Mouse (Mus musculus) T-helper 1 cell (primary cell): Measurements from ENCODE around the gene Fancf.

ENCODE experiments used
- in situ Hi-C: fragments of 300-600 bp; cut with MboI, MseI; formaldehyde crosslinking; loops from one replicate; pipeline ENCODE4 v1.15.1; 2025; ENCODE audit warnings: high pct_unique_total_duplicates

The Fancf gene

GRCm38 (mm10) chr7:51862097-51862492, at the start of gene Fancf:
Gene Fancf, minus strand, starts transcription at chr7:51862267.
- in situ Hi-C loops = no loop called here

- in situ Hi-C loops = no loop called here
Measured at GRCm38 (mm10) chr7:51899066-51899465, 37.0 kb upstream of the Fancf start.

GRCm38 (mm10) chr7:51894939-51895338, 32.9 kb upstream of the Fancf start:
- in situ Hi-C loops = no loop called here

- in situ Hi-C loops = no loop called here
Measured at GRCm38 (mm10) chr7:51894133-51894801, 32.2 kb upstream of the Fancf start.

- in situ Hi-C loops = no loop called here
Measured at GRCm38 (mm10) chr7:51893008-51893407, 30.9 kb upstream of the Fancf start.

GRCm38 (mm10) chr7:51892224-51892965, 30.3 kb upstream of the Fancf start:
- in situ Hi-C loops = no loop called here

- in situ Hi-C loops = no loop called here
Measured at GRCm38 (mm10) chr7:51889601-51890000, 27.5 kb upstream of the Fancf start.

- in situ Hi-C loops = no loop called here
Measured at GRCm38 (mm10) chr7:51887678-51888567, 25.9 kb upstream of the Fancf start.

GRCm38 (mm10) chr7:51885345-51885744, 23.3 kb upstream of the Fancf start:
- in situ Hi-C loops = no loop called here

- in situ Hi-C loops = no loop called here
Measured at GRCm38 (mm10) chr7:51880121-51880520, 18.1 kb upstream of the Fancf start.

GRCm38 (mm10) chr7:51879136-51879723, 17.2 kb upstream of the Fancf start:
- in situ Hi-C loops = no loop called here

GRCm38 (mm10) chr7:51878730-51879129, 16.7 kb upstream of the Fancf start:
- in situ Hi-C loops = no loop called here

GRCm38 (mm10) chr7:51876316-51876715, 14.2 kb upstream of the Fancf start:
- in situ Hi-C loops = no loop called here

GRCm38 (mm10) chr7:51872597-51872996, 10.5 kb upstream of the Fancf start:
- in situ Hi-C loops = no loop called here

- in situ Hi-C loops = no loop called here
Measured at GRCm38 (mm10) chr7:51872041-51872440, 10.0 kb upstream of the Fancf start.

- in situ Hi-C loops = no loop called here
Measured at GRCm38 (mm10) chr7:51867983-51868382, 5.9 kb upstream of the Fancf start.

GRCm38 (mm10) chr7:51865336-51865735, 3.3 kb upstream of the Fancf start:
- in situ Hi-C loops = no loop called here

GRCm38 (mm10) chr7:51862842-51863241, 775 bp upstream of the Fancf start:
- in situ Hi-C loops = no loop called here

- in situ Hi-C loops = no loop called here
Measured at GRCm38 (mm10) chr7:51861250-51862096, 594 bp downstream of the Fancf start, which contains the start of gene Gas2. Gene Gas2, plus strand, starts transcription at chr7:51862015.

- in situ Hi-C loops = no loop called here
Measured at GRCm38 (mm10) chr7:51851890-51852507, 10.1 kb downstream of the Fancf start.
